Mouse (Mus musculus): ENCODE measurements around the gene Treml1. TPM values are rescaled to one million over a fixed set of nuclear protein-coding genes. Genes with fewer than 3 reads are reported as not detected.
A peak's percentile ranks its signal among the peaks of the same experiment; 100 is the strongest.

The Treml1 gene
- polyA plus RNA-seq, 2 experiments: 0.54 to 0.74 TPM

DNA sequence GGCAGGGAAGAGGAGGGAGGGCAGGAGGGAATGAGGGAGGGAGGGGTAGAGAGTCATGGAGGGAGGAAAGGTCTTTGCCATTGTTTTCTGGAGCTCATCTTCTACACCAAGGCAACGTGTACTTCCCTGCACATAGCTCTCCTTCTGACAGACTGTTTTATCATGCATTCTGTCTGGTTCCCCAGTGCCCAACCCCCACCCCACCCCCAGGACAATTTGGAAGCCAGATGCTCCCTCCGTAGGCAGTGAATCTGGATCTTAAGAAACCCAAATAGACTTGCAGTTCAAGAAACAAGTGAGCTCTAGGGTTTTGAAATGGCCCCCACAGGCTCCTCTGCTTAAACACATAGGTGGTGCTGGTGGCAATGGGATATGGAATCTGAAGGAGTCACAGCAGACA is 1.8 kb upstream of the Treml1 start:
- Histone ChIP-seq H3K9ac (ENCODE audit: low read depth, low read length, severe bottlenecking) (no peak overlapping the region), H3K27me3 (ENCODE audit: control insufficient read depth, insufficient read depth, low read length) (no peaks in the 10 kb centered on the region), H3K36me3 (ENCODE audit: control insufficient read depth, insufficient read depth, low read length) (no peaks in the 10 kb centered on the region), H3K4me2 (replicated peaks; ENCODE audit: low read depth, low read length, severe bottlenecking) (no peak overlapping the region), H3K4me3 (replicated peaks; ENCODE audit: low read length) (no peak overlapping the region), H3K9me3 (ENCODE audit: control insufficient read depth, low read length) (no peaks in the 10 kb centered on the region), H3K27ac (replicated peaks; ENCODE audit: low read depth, low read length) (no peak overlapping the region), H3K4me1 (ENCODE audit: control insufficient read depth, insufficient read depth, low read length) (no peaks in the 10 kb centered on the region)
- ATAC-seq (ENCODE audit: low FRiP score, low read depth) (no peak), DNase-seq (ENCODE audit: low spot score) (no peak)
- WGBS: 30% methylated on average over 2 of the region's 2 CpGs
- no peak for TF ChIP-seq POLR2A (IDR thresholded peaks at IDR 0.05; ENCODE audit: borderline replicate concordance, extremely low read depth, insufficient read depth, insufficient read length)

DNA sequence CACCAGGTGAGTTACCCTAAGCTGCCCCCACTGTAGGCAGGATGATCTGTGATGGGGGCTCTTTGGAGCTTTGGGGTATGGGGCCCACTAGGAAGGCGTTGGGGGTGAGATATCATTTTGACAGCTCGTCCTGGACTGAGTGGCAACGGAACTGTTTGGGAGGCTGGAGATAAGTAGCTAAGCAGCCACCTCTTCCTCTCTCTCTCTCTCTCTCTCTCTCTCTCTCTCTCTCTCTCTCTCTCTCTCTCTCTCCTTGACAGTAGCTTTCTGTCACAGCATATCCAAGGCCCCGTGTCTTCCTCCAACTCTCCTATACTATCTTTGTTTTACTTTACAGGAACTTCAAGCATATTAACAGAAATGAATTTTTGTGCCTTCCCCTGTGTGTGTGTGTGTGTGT is 746 bp downstream of the Treml1 start:
- no peak for TF ChIP-seq POLR2A (IDR thresholded peaks at IDR 0.05; ENCODE audit: borderline replicate concordance, extremely low read depth, insufficient read depth, insufficient read length)
- H3K36me3 ChIP-seq (ENCODE audit: control insufficient read depth, insufficient read depth, low read length): no peaks in the 10 kb centered on the region
- no peaks in the 10 kb centered on the region for H3K27me3 ChIP-seq (ENCODE audit: control insufficient read depth, insufficient read depth, low read length)
- no peak overlapping the region for H3K4me2 ChIP-seq (replicated peaks; ENCODE audit: low read depth, low read length, severe bottlenecking)
- H3K9ac ChIP-seq (ENCODE audit: low read depth, low read length, severe bottlenecking): no peak overlapping the region
- no peak overlapping the region for H3K4me3 ChIP-seq (replicated peaks; ENCODE audit: low read length)
- DNase-seq (ENCODE audit: low spot score) (no peak), ATAC-seq (ENCODE audit: low FRiP score, low read depth) (no peak)
- no peaks in the 10 kb centered on the region for H3K4me1 ChIP-seq (ENCODE audit: control insufficient read depth, insufficient read depth, low read length)
- H3K27ac ChIP-seq (replicated peaks; ENCODE audit: low read depth, low read length): no peak overlapping the region
- no peaks in the 10 kb centered on the region for H3K9me3 ChIP-seq (ENCODE audit: control insufficient read depth, low read length)
- WGBS: 89% methylated on average over 4 of the region's 4 CpGs

- no peaks in the 10 kb centered on the region for H3K9me3 ChIP-seq (ENCODE audit: control insufficient read depth, low read length)
- H3K27ac ChIP-seq (replicated peaks; ENCODE audit: low read depth, low read length): no peak overlapping the region
- ATAC-seq (ENCODE audit: low FRiP score, low read depth) (no peak), DNase-seq (ENCODE audit: low spot score) (no peak)
- H3K27me3 ChIP-seq (ENCODE audit: control insufficient read depth, insufficient read depth, low read length): no peaks in the 10 kb centered on the region
- H3K36me3 ChIP-seq (ENCODE audit: control insufficient read depth, insufficient read depth, low read length): no peaks in the 10 kb centered on the region
- no peak for TF ChIP-seq POLR2A (IDR thresholded peaks at IDR 0.05; ENCODE audit: borderline replicate concordance, extremely low read depth, insufficient read depth, insufficient read length)
- H3K4me2 ChIP-seq (replicated peaks; ENCODE audit: low read depth, low read length, severe bottlenecking): no peak overlapping the region
- H3K4me3 ChIP-seq (replicated peaks; ENCODE audit: low read length): no peak overlapping the region
- H3K9ac ChIP-seq (ENCODE audit: low read depth, low read length, severe bottlenecking): no peak overlapping the region
- no peaks in the 10 kb centered on the region for H3K4me1 ChIP-seq (ENCODE audit: control insufficient read depth, insufficient read depth, low read length)
- WGBS: 63% methylated on average over 3 of the region's 3 CpGs
Measured at GRCm38 (mm10) chr17:48362346-48362745, 2.6 kb downstream of the Treml1 start.

DNA sequence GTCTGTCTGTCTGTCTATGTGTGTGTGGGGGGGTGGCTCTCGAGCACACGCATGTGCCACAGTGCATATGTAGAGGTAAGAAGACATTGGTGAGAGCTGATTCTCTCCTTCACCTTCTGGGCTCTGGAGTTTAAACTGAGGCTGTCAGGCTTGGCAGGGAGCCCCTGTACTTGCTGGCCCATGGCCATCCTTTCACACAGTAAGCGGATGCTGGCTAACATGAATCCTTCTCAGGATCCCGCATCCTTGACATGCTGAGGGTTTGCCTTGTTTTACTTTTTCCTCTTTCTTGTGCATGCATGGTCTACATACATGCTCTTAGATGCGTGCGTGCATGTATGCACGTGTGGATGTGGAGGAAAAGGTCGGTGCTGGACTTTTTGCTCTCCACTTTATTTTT is 3.2 kb downstream of the Treml1 start:
- no peak for ATAC-seq (ENCODE audit: low FRiP score, low read depth)
- peak; percentile 55 for DNase-seq (ENCODE audit: low spot score)
- TF ChIP-seq POLR2A (IDR thresholded peaks at IDR 0.05; ENCODE audit: borderline replicate concordance, extremely low read depth, insufficient read depth, insufficient read length): no peak
- Histone ChIP-seq H3K27ac (replicated peaks; ENCODE audit: low read depth, low read length) (no peak overlapping the region), H3K4me2 (replicated peaks; ENCODE audit: low read depth, low read length, severe bottlenecking) (no peak overlapping the region), H3K9ac (ENCODE audit: low read depth, low read length, severe bottlenecking) (no peak overlapping the region), H3K4me1 (ENCODE audit: control insufficient read depth, insufficient read depth, low read length) (no peaks in the 10 kb centered on the region), H3K9me3 (ENCODE audit: control insufficient read depth, low read length) (no peaks in the 10 kb centered on the region), H3K36me3 (ENCODE audit: control insufficient read depth, insufficient read depth, low read length) (no peaks in the 10 kb centered on the region), H3K4me3 (replicated peaks; ENCODE audit: low read length) (no peak overlapping the region), H3K27me3 (ENCODE audit: control insufficient read depth, insufficient read depth, low read length) (no peaks in the 10 kb centered on the region)
- WGBS: 84% methylated on average over 8 of the region's 8 CpGs

- no peak overlapping the region for H3K9ac ChIP-seq (ENCODE audit: low read depth, low read length, severe bottlenecking)
- H3K27me3 ChIP-seq (ENCODE audit: control insufficient read depth, insufficient read depth, low read length): no peaks in the 10 kb centered on the region
- WGBS: 67% methylated on average over 6 of the region's 6 CpGs
- ATAC-seq (ENCODE audit: low FRiP score, low read depth) (no peak), DNase-seq (ENCODE audit: low spot score) (no peak)
- no peak for TF ChIP-seq POLR2A (IDR thresholded peaks at IDR 0.05; ENCODE audit: borderline replicate concordance, extremely low read depth, insufficient read depth, insufficient read length)
- no peaks in the 10 kb centered on the region for H3K9me3 ChIP-seq (ENCODE audit: control insufficient read depth, low read length)
- H3K4me1 ChIP-seq (ENCODE audit: control insufficient read depth, insufficient read depth, low read length): no peaks in the 10 kb centered on the region
- no peaks in the 10 kb centered on the region for H3K36me3 ChIP-seq (ENCODE audit: control insufficient read depth, insufficient read depth, low read length)
- H3K4me3 ChIP-seq (replicated peaks; ENCODE audit: low read length): no peak overlapping the region
- H3K4me2 ChIP-seq (replicated peaks; ENCODE audit: low read depth, low read length, severe bottlenecking): no peak overlapping the region
- no peak overlapping the region for H3K27ac ChIP-seq (replicated peaks; ENCODE audit: low read depth, low read length)
Measured at GRCm38 (mm10) chr17:48363421-48363965, 3.8 kb downstream of the Treml1 start.

Measured in limb, embryonic 14.5 days (tissue).